Mouse (Mus musculus) frontal cortex, postnatal 14 days (tissue): ENCODE measurements around the gene Plcb2.

Experiments used
- DNase-seq, 2 experiments: peaks; one replicate each; pipeline ENCODE4 v3.0.0; 2022; ENCODE audit warnings: low spot score in 2 of 2

Gene Plcb2

DNA sequence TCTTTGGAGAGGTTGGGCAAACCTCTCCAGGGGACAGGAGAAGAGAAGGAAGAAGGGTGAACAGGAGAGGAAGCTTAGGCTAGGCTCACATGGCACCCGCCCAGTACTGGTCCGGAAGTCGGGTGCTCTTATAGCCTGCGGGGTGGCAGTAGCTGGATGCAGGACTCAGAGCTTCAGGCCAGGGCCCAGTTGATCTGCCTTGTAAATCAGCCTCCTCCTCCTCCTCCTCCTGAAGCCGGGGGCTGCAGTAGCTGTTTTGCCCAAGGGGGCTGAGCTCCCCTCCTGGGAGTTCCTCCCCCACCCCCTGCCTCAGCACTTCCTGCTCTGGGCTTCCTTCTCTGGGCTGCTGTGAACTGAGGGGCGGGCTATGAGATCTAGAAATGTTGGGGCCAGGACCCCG, at the start of gene Plcb2:
Gene Plcb2 (minus strand): TSS at position 102 of the 400 bp plus-strand sequence.
- DNase-seq, result peak in 1 of 2 experiments; percentile 3

DNA sequence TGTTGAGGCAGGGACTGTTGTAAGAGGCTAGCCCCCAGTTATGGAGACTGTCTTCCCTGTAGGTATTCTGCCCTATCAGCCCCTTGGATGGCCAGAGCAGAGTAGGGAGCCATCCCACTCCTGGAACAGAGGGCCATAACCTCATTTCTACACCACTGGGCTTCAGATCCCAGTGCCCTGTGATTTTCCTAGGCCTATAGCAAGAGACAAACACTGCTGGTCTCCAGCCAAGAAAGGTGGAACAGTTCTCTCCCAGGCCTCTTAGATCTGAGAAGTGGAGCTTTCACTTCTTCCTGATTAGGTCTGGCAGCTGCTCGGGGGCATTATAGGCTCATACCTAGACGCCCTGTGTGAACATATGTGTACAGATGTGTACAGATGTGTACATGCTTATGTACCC, 48.1 kb upstream of the Plcb2 start:
- DNase-seq, result no peak

- peak in 1 of 2 experiments; percentile 48 for DNase-seq
Measured at GRCm38 (mm10) chr2:118775846-118776245, 47.6 kb upstream of the Plcb2 start.

GRCm38 (mm10) chr2:118775396-118775795, 47.2 kb upstream of the Plcb2 start:
- DNase-seq, result no peak

DNA sequence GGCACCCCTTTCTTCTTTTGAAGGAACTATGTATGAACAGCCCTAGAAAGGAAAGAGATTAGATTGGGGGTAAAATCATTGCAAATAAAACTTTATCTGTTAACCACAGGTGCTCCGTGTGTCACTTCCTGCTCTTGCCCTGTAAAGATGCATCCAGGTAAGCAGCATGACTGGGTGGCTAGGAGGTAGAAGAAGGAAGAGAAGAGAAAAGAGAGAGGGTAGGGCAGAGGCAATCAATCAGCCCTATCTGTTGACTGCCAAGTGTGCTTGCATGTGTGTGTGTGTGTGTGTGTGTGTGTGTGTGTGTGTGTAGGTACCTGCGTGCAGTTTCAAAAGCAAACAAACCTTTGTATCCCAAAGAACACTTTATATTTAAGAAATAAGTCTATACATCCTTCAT, 46.3 kb upstream of the Plcb2 start:
- DNase-seq, result no peak

GRCm38 (mm10) chr2:118772158-118772874, 44.1 kb upstream of the Plcb2 start, which contains the start of gene Phgr1:
Gene Phgr1, plus strand, starts transcription at chr2:118772769.
- DNase-seq, result no peak

- no peak for DNase-seq
Measured at GRCm38 (mm10) chr2:118766041-118767033, 38.1 kb upstream of the Plcb2 start.

- DNase-seq, result no peak
Measured at GRCm38 (mm10) chr2:118764875-118765274, 36.6 kb upstream of the Plcb2 start.

GRCm38 (mm10) chr2:118764094-118764831, 36.0 kb upstream of the Plcb2 start:
- DNase-seq, result no peak

- no peak for DNase-seq
Measured at GRCm38 (mm10) chr2:118763469-118763868, 35.2 kb upstream of the Plcb2 start.

DNA sequence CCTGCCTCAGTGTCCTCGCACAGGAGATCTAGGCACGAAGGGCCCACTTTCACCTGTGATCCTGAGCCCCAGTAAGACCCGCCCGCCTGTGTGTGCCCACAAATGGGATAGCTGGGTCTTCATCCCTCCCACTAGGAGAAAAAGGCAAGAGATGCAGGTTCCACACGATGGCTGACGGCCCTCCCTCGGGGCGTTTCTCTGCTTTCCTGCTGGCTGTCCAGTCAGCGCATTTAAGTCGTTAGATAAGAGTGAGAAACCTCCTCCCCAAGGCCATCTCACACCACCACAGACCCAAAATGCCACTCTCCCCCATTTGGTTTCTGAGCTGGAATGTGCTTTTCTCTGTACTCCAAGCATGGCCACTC, 34.5 kb upstream of the Plcb2 start:
- DNase-seq, result no peak

GRCm38 (mm10) chr2:118761906-118762783, 33.9 kb upstream of the Plcb2 start, which contains the start of gene Ccdc9b:
Gene Ccdc9b, minus strand, starts transcription at chr2:118762661.
- peak; percentile 79 to 80 for DNase-seq

DNA sequence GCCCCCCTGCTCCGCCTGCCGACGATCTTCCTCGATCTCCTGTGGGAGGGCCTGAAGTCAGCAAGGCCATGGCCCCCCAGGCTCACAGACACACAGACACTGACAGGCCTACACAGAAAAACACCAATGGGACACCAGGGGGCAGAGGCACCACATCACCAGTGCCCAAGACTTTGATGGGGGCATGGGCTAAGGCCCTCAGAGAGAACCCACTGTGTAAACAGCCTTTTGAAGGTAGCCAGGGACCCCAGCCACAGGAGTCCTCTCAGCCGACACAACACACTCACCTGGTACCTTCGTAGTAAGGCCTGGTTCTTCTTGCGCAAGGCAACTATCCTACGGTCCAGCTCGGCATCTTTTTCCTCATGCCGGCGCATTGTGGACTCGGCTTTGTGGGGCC, 33.1 kb upstream of the Plcb2 start:
- DNase-seq, result no peak

- no peak for DNase-seq
Measured at GRCm38 (mm10) chr2:118760311-118761025, 32.2 kb upstream of the Plcb2 start.

GRCm38 (mm10) chr2:118759828-118760227, 31.6 kb upstream of the Plcb2 start:
- no peak for DNase-seq

DNA sequence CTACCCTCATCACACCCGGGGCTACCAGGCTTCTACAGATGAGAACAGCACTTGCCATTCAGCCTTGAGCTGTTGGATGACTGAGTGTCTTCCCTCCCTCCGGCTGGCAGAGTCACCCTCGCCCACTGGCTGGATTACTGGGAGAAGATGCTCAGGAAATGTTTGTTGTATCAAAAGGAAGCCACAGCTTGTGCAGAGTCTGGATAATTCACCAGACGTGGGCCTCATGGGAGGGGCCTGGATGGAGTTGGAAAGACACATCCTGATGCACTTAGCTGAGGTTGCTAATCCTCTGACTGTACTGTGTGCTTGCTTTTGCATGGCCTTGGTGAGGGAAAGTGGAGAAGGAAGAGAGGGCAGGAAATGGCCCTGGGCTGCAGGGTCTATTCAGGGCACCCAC, 27.9 kb upstream of the Plcb2 start:
- DNase-seq, result no peak

GRCm38 (mm10) chr2:118755407-118755806, 27.2 kb upstream of the Plcb2 start:
- DNase-seq, result no peak

DNA sequence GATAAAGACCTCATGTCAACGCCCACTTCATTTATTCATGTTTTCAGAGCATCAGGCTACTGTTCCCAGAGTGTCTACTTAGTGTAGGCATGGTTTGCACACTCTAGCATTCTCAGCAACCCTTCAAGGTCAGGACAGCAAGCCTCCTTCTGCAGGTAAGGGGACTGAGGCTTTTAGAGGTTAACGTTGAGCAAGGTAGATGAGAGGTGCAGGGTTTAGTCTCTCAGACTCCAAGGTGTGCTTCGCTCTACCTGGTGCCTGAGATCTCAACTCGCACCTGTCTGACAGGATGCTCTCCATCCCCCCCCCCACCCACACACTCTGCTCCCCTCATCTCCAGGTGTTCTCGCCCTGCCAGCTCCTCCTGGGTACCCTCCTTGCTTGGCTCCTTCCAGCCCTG, 25.9 kb upstream of the Plcb2 start:
- DNase-seq, result no peak

DNA sequence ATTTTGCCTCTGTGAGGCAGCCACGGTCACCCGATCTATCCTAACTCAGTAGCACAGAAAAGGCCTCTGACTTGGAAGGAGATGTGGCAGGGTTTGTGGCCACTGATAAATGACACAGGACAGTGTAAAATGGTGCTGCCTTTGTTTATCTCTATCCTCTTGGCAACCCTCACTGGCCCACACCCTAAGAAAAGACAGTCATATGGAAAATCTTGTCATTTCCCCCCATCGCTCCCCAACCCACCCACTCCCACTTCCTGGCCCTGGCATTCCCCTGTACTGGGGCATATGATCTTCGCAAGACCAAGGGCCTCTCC, 24.5 kb upstream of the Plcb2 start:
- no peak for DNase-seq
